Mouse (Mus musculus): Measurements from ENCODE around the gene Asf1a. TPM values are rescaled to one million over a fixed set of nuclear protein-coding genes. Genes with fewer than 3 reads are reported as not detected.

Gene Asf1a
- polyA plus RNA-seq, 2 experiments = 38.0 to 109 TPM

GRCm38 (mm10) chr10:53580621-53581081, 15.9 kb upstream of the Asf1a start:
- H3K27me3 ChIP-seq (ENCODE audit: control insufficient read depth, insufficient read depth, low read length) = no peaks in the 10 kb centered on the region
- no peak overlapping the region for H3K27ac ChIP-seq
- H3K9me3 ChIP-seq (ENCODE audit: control insufficient read depth, low read length) = no peaks in the 10 kb centered on the region
- TF ChIP-seq CTCF (IDR thresholded peaks at IDR 0.05; ENCODE audit: low read depth) = no peak
- TF ChIP-seq EP300 (IDR thresholded peaks at IDR 0.05; ENCODE audit: low read depth) = no peak
- peaks cover 0 to 2% of the 10 kb centered on the region in 2 experiments; a peak in 1 of 4 replicates for H3K4me1 ChIP-seq (replicated peaks; ENCODE audit: control insufficient read depth in 2 of 2, insufficient read depth in 2 of 2, low read length in 1 of 2)
- 0 out of 2 replicates have a peak, but pooled peaks have one; percentile 35 for ATAC-seq (ENCODE audit: insufficient read depth)
- H3K4me2 ChIP-seq (ENCODE audit: low read depth) = peak overlapping the region; percentile 53
- H3K4me3 ChIP-seq (ENCODE audit: insufficient read depth in 1 of 2, low read depth in 2 of 2, low read length in 2 of 2) = peak overlapping the region; percentile 13 to 36; a peak in 3 of 4 replicates
- 43% methylated on average over 14 of the region's 14 CpGs for WGBS (ENCODE audit: insufficient replicate concordance)
- 0 out of 2 replicates have a peak overlapping the region, but pooled peaks have one; percentile 18 for H3K9ac ChIP-seq (replicated peaks)
- no peak for DNase-seq (ENCODE audit: low read depth in 3 of 3, low spot score in 3 of 3)
- no peaks in the 10 kb centered on the region for H3K36me3 ChIP-seq (replicated peaks; ENCODE audit: control insufficient read depth, insufficient read depth, low read depth)

DNA sequence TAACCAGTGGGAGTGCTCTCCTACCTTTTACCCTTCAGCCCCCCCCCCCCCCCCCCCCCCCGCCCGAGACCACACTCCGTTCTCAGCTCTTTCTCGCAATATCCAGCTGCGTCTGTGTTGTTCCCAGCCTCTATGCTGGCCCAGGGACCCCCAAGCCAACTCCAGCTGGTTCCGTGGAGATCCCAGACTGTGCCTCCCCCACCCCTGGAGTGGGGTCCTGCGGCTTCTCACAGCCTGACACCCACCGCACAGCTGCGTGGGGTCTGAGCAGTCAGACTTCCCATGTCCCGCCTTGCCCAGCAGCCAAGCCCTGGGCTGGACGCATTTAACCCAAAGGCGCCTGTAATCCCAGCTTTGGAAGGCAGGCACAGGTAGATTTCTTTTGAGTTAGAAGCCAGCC, 15.5 kb upstream of the Asf1a start:
- no peak for ATAC-seq (ENCODE audit: insufficient read depth)
- no peaks in the 10 kb centered on the region for H3K27me3 ChIP-seq (ENCODE audit: control insufficient read depth, insufficient read depth, low read length)
- H3K4me2 ChIP-seq (ENCODE audit: low read depth) = peak overlapping the region; percentile 53
- TF ChIP-seq EP300 (IDR thresholded peaks at IDR 0.05; ENCODE audit: low read depth) (no peak), CTCF (IDR thresholded peaks at IDR 0.05; ENCODE audit: low read depth) (no peak)
- peaks cover 0 to 2% of the 10 kb centered on the region in 2 experiments; a peak in 1 of 4 replicates for H3K4me1 ChIP-seq (replicated peaks; ENCODE audit: control insufficient read depth in 2 of 2, insufficient read depth in 2 of 2, low read length in 1 of 2)
- DNase-seq (ENCODE audit: low read depth in 3 of 3, low spot score in 3 of 3) = no peak
- H3K27ac ChIP-seq = no peak overlapping the region
- no peaks in the 10 kb centered on the region for H3K36me3 ChIP-seq (replicated peaks; ENCODE audit: control insufficient read depth, insufficient read depth, low read depth)
- no peak overlapping the region for H3K9ac ChIP-seq (replicated peaks)
- H3K9me3 ChIP-seq (ENCODE audit: control insufficient read depth, low read length) = no peaks in the 10 kb centered on the region
- 52% methylated on average over 11 of the region's 12 CpGs for WGBS (ENCODE audit: insufficient replicate concordance)
- peak overlapping the region in 1 of 2 experiments; percentile 36; a peak in 1 of 4 replicates for H3K4me3 ChIP-seq (ENCODE audit: insufficient read depth in 1 of 2, low read depth in 2 of 2, low read length in 2 of 2)

- ATAC-seq (ENCODE audit: insufficient read depth) (no peak), DNase-seq (ENCODE audit: low read depth in 3 of 3, low spot score in 3 of 3) (no peak)
- Histone ChIP-seq H3K27ac (no peak overlapping the region), H3K9ac (replicated peaks) (no peak overlapping the region), H3K36me3 (replicated peaks; ENCODE audit: control insufficient read depth, insufficient read depth, low read depth) (no peaks in the 10 kb centered on the region), H3K27me3 (ENCODE audit: control insufficient read depth, insufficient read depth, low read length) (no peaks in the 10 kb centered on the region), H3K4me2 (ENCODE audit: low read depth) (no peak overlapping the region), H3K4me3 (ENCODE audit: insufficient read depth in 1 of 2, low read depth in 2 of 2, low read length in 2 of 2) (no peak overlapping the region), H3K4me1 (replicated peaks; ENCODE audit: control insufficient read depth in 2 of 2, insufficient read depth in 2 of 2, low read length in 1 of 2) (no peaks in the 10 kb centered on the region; a peak in 2 of 4 replicates), H3K9me3 (ENCODE audit: control insufficient read depth, low read length) (no peaks in the 10 kb centered on the region)
- WGBS (ENCODE audit: insufficient replicate concordance) = 69% methylated on average over 3 of the region's 3 CpGs
- no peak for TF ChIP-seq EP300 (IDR thresholded peaks at IDR 0.05; ENCODE audit: low read depth)
- no peak for TF ChIP-seq CTCF (IDR thresholded peaks at IDR 0.05; ENCODE audit: low read depth)
Measured at GRCm38 (mm10) chr10:53585777-53586176, 10.8 kb upstream of the Asf1a start.

DNA sequence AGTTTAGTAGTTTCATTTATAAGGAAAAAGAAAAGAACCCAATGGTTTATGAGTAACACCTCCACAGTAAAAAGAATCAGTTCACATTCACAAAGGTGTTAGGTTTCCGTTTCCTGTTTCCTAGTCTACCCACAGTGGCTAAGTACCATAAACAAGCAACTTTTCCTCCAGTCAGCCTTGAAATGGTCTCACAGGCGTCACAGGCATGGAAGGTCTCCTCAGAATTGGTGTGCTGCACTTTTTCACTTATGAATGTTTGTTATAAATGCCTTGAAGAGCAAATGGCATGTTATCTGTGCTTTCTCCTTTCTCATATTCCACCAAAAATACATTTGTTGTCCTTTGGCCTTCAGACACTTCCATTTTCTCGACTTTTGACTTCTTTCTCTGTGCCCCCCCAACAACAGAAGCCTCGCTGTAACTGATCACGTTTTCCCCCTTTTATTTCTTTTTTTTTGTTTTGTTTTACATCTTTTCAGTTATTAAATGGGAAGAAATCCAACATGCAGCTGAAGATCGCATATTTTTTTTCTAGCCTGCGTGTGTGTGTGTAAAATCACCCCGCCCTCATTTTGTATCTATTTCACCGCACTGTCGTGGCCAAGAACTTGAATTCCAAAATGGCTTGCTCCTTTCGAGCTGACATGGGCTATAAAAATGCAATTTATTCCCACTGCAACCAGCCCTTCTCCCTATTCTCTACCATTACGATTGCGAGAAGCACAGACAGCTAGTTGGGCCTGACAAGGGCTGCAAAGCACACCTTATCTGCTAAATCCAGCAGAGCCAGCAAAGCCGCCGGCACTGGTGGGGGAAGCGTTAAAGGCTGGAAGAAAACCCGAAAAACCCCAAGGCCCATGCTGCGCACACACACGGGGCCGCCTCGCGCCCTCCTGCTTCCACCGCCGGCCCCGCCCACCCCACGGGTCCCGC, 547 bp upstream of the Asf1a start:
- peak overlapping the region; percentile 75 to 94 for H3K4me3 ChIP-seq (ENCODE audit: insufficient read depth in 1 of 2, low read depth in 2 of 2, low read length in 2 of 2)
- no peak for TF ChIP-seq CTCF (IDR thresholded peaks at IDR 0.05; ENCODE audit: low read depth)
- peak; percentile 4; the same call in 1 of the 2 replicates for TF ChIP-seq EP300 (IDR thresholded peaks at IDR 0.05; ENCODE audit: low read depth)
- ATAC-seq (ENCODE audit: insufficient read depth) (no peak; the same call in 1 of the 2 replicates), DNase-seq (ENCODE audit: low read depth in 3 of 3, low spot score in 3 of 3) (peak in 1 of 3 experiments; percentile 9)
- peak overlapping the region; percentile 77 for H3K27ac ChIP-seq
- H3K9ac ChIP-seq (replicated peaks) = peak overlapping the region; percentile 72
- H3K4me2 ChIP-seq (ENCODE audit: low read depth) = peak overlapping the region; percentile 96
- WGBS (ENCODE audit: insufficient replicate concordance) = 5% methylated on average over 27 of the region's 27 CpGs
- H3K9me3 ChIP-seq (ENCODE audit: control insufficient read depth, low read length) = no peaks in the 10 kb centered on the region
- H3K27me3 ChIP-seq (ENCODE audit: control insufficient read depth, insufficient read depth, low read length) = no peaks in the 10 kb centered on the region
- peaks cover 14% of the 10 kb centered on the region for H3K36me3 ChIP-seq (replicated peaks; ENCODE audit: control insufficient read depth, insufficient read depth, low read depth)
- peaks cover 18 to 21% of the 10 kb centered on the region in 2 experiments for H3K4me1 ChIP-seq (replicated peaks; ENCODE audit: control insufficient read depth in 2 of 2, insufficient read depth in 2 of 2, low read length in 1 of 2)
